Mouse (Mus musculus) heart, postnatal 25 days (tissue): ENCODE results near the gene Prdm11. TPM values are rescaled to one million over a fixed set of nuclear protein-coding genes. Genes with fewer than 3 reads are reported as not detected.
A peak's percentile ranks its signal among the peaks of the same experiment; 100 is the strongest.

ENCODE experiments used
- DNase-seq: peaks from one replicate; pipeline ENCODE4 v3.0.0; 2022; ENCODE audit warnings: low spot score
- intact Hi-C: fragments of 180-260 bp; cut with DNase I; formaldehyde crosslinking; loops from one replicate; pipeline ENCODE4 v1.15.1; 2025
- total RNA-seq, 2 experiments: library from RNA; stranded (reverse); gene quantifications; 2 replicates each; pipeline ENCODE4 v1.2.3; 2021

The Prdm11 gene
- total RNA-seq, 2 experiments from 2014 or later = 9.5 to 10.3 TPM

DNA sequence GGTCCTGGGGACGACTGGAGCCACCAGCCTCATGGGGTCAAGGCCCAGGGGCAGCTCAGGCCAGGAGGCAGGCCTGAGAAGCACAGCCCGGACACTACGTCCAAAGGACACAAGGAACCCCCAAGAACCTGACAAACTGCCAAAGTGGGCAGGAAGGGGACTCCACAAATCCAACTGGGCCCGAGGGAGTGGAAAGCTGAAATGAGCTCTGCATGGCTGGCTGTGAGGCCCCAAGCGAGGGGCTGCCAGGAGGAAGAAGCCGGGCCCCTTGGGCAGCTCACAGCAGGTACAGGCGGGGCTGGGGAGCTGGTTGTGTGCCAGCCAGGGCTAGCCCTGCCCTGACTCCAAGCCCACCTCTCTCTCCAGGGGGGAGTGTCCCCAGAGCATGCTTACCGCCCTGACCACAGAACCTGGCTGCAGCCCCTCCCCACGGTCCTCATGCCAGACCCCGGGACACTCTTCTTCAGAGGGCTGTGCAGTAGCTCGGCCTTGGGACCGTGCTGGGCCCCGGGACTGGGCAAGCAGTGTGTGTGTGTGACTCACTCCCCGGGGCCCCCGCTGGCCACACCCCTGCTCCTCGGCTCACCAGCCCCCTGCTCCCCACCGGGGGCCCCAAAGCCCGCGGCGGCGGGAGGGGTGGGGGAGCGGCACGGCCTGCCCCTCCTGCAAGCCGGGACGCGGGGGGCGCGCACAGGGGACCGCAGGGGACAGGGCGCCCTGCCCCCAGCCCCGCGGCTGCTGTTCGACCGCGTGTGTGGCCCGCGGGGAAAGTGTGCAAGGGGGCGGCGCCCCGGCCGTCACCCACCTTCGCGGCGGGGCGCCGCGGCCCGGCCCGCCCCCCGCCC lies 31.7 kb downstream of the Prdm11 start:
- intact Hi-C loops = no loop called here
- DNase-seq = no peak

- intact Hi-C loops = no loop called here
- DNase-seq = no peak
Observed at GRCm38 (mm10) chr2:93013415-93014092, 32.4 kb downstream of the Prdm11 start.

DNA sequence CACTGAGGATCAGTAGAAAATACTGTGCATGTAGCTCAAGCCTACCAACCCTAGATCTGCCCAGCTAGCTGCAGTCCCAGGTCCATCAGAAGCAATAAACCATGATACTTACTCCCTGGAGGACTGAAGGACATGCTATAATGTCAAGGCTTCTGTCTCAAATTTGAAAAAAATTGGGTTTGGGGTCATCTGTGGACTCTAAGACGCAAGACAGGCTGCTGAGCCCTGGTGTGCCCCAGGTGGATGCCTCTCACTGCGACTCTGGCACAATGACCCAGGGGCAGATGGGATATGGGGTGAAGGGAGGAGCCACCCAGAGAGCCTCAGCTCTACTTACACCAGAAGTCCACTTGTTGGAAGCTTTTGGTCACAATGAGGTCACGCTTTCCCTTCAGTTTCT lies 33.0 kb downstream of the Prdm11 start:
- intact Hi-C loops = no loop called here
- no peak for DNase-seq

DNA sequence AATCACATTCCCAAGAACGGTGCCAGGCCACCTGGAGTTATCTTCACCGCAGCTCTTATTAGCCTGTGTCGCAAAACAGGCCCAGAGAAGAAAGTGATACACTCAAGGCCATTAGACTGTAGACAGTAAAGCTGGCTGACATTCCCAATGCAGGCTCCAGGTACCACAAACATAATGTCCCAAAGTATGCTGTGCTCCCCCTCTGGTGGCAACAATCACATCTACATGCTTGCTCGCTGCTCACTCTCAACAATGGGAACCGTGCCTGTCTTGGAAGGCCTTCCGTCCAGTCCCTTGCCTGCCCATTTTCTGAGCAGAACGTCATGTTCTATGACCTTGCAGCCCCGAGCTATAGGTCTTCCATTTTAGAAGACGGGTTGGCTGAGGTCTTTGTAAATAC lies 34.0 kb downstream of the Prdm11 start:
- intact Hi-C loops = no loop called here
- no peak for DNase-seq

DNA sequence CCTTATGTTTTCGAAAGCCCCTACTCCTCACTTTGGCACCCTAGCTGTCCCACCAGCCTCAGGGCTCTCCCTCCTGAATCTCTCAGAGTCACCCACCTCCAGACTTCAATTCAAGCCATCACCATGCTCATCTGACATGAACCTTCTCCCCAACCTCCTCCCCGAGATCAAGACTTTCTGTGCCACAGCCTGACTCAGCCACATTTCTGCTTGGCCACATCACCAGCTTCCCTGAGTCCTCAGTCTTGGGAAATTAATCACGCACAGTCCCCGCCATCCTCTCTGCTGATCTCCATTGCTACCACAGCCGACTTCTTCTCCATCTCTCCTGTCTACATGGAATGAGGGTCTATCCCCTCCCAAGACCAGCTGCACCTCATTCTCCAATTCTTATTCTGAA lies 34.5 kb downstream of the Prdm11 start:
- intact Hi-C loops = no loop called here
- no peak for DNase-seq

DNA sequence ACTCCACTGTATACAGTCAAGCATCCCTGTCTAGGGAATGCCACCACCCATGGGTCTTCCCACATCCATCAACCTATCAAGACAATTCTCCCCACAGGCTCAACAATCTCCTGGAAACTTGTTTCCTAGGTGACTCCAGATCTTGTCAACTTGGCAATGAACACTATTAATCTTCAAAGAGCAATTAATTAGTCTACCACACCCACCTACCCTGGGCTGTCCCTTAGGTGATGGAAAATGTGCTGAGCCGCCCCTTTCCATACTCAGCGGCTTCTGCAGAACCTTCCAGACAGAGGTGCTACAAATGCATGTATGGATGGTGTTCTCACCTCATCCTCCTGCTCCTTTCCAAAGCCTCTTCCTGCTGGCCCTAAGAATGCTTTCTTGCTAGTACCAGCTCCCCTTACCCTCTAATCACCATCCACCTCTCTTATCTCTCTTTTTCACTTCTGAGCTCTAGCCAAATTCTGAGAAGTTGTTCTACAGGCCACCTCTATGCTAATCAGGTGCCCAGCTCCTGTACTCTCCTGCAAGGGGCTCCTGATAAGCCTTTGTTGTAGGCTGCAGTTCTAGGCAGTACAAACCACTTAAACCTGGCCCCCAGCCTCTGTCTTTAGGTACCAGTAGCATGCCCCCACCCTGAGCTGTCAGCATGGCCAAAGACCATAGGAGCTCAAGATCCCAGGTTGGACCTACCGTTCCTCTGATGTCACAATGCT lies 37.8 kb downstream of the Prdm11 start:
- no peak for DNase-seq
- intact Hi-C loops = no loop called here

DNA sequence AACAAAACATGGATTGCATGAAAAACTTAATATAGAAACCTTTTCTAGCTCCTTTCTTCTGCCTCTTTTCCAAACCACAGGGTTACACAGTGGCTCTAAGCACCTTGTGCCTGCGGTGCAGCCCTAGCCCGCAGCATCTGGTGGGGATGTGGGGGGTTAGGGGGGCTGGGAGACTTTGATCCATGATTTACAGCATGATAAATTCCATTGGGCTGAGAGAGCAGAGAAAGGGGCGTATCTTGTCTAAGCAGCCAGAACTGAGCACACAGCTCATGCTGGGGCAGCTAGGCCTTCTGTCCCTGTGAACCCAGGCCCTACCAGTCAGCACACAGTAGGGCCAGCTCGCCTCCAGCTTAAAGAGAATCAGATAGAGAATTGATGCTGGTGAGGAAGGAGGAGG lies 40.9 kb downstream of the Prdm11 start:
- intact Hi-C loops = no loop called here
- DNase-seq = no peak

DNA sequence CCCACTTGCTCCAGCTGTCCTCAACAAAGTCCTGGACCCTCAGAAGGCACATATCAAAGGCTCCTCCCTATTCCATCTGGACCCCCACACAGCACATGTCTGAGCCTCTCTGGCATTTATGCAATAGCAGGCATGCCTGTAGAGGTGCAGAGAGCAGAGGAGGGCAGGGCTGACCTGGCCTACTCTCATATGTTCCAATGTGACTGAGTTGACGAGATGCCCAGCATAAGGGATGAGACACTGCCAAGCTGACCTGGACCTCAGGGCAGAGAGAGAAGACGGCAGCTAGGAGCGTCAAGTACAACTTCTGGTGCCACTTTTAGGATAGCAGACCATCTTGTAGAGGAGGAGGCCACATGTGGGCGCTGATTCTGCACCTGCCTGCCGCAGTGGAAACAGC lies 54.0 kb downstream of the Prdm11 start:
- no peak for DNase-seq
- intact Hi-C loops = no loop called here

- DNase-seq = no peak
- intact Hi-C loops = loop anchor here (5.0 kb wide), 2 partner anchors 53 to 208 kb away; no protein-coding TSS in a partner anchor
Observed at GRCm38 (mm10) chr2:92989593-92989992, 56.4 kb downstream of the Prdm11 start.

DNA sequence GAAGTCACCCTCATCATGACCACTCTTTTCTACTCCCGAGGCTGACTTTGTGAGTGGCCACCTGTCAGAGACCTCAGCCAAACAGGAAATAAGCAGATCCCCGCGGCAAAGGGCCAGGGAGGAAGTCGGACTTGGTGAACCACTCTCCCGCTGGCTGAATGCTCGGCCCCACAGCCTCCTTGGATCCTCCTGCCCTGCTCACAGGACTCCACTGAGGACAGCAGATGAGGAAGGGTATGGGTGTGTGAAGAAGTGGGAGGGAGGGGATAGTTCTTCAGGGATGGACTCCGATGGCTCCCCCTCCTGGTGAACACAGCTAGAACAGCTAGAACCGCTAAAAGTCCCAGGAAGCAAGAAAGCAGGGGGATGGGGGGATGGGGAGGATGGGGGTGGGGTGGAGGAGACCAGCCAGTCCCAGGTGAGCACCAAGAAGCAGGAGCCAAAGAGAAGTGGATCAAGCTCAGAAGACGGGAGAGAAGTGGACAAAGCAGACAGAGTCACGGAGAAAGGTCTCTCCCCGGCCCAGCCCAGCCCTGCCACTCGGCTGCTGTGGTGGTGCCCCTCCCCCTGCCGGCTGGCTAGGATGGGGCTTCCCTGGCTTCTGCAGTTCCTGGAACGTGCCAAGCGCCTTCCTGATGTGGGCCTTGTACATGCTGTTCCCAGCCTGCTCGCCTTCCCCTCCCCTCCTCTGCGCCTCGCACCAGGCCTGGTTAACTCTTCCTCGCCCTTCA lies 57.9 kb downstream of the Prdm11 start:
- intact Hi-C loops = loop anchor here (5.0 kb wide), 2 partner anchors 54 to 209 kb away; no protein-coding TSS in a partner anchor
- peak; percentile 69 for DNase-seq

DNA sequence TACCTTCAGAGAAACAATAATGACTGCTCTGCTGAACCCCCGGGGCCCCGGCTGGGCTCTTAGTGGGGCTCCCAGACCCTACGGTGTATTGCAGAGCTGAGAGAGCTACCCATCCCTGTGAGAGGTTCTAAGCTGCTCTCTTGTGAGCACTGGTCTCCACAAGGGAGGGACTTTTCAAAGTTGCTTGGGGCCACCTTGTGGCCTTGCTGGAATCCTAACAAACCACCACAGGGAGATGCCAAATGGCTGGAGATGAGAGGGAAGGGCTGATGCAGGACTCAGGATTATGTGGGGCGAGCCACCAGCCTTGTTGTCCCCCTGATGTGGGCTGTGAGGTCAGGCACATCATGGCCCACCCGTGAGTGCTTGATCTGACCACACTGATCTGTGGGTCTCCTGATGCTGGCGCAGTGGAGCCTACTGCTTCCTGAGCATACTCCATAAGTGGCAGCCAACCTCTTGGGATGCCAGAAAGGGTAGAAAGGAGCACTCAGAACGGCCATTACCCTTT lies 58.8 kb downstream of the Prdm11 start:
- DNase-seq = no peak
- intact Hi-C loops = loop anchor here (5.0 kb wide), 2 partner anchors 55 to 210 kb away; no protein-coding TSS in a partner anchor

- intact Hi-C loops = loop anchor here (5.0 kb wide), 2 partner anchors 57 to 212 kb away; no protein-coding TSS in a partner anchor
- no peak for DNase-seq
Observed at GRCm38 (mm10) chr2:92985600-92985999, 60.4 kb downstream of the Prdm11 start.

DNA sequence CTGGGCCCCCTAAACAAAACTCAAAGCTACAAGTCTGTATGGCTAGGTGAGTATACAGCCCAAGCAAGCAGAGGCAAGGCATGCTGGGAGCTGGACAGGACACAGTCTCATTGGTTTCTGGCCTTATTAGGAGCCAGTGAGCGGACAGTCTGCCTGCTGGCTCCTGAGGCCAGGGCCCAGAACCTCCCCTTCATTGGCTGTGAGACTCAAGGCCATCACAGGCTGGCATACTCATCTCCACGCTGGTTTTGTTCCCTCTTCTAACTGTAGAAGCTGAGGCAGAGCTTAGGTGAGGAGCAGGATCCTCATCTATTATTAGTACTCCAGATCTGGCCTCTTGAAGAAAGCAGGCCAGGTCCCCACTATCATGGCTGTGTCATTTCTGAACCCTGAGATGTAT lies 60.8 kb downstream of the Prdm11 start:
- intact Hi-C loops = loop anchor here (5.0 kb wide), 2 partner anchors 57 to 212 kb away; no protein-coding TSS in a partner anchor
- DNase-seq = no peak

DNA sequence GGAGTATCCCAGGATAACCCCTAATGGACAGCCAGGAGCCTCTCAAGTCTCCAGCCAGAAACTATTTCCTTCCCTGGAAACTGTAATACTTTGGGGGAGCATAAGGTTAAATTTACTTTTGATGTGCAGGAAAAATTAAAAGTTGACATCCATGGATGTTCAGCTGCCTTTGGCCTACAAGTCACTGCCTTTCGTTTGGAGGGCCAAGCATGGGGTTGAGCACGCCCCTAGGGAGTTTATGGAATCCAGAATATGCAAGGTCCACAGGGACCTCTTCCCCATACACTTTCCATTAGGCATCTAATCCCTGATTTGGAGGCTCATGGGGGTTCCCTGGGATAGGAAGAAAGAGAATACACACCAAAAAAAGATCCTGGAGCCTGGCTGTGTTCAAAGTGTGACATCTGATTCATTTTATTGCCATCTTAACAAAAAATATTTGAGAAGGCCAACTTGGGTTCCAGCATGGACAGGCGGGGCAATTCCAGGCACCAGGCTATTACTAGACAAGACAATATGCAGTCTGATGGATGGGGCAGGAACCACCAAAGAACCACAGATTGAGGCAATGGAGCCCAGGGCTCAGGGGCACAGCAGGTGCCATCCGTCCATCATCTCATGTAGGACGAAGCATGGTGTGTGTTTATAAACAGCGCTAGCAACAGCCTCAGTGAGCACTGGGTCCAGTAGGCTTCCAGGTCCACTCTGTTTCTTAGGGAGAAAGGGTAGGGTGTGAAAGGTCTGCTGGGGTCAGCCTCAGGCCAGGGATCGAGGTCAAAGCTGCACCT lies 61.5 kb downstream of the Prdm11 start:
- DNase-seq = no peak
- intact Hi-C loops = loop anchor here (5.0 kb wide), 2 partner anchors 58 to 213 kb away; no protein-coding TSS in a partner anchor

DNA sequence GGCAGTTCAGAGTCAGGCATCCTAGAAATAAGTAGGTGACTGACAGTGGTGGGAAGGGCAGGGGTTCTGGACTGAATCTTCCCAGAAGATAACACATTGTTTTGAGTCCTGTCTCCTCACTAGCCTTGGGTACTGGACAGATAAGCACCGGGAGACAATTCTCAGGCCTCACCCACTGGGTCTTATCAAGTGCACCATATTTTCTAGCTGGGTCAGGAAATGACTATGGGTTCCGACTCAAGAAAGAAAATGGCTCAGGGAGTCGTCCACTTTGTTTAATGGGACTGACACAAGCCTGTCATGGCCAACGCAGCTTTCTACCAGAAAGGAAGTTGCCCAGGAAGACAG lies 62.7 kb downstream of the Prdm11 start:
- DNase-seq = no peak
- intact Hi-C loops = no loop called here

GRCm38 (mm10) chr2:92982591-92983272 lies 63.2 kb downstream of the Prdm11 start:
- DNase-seq = no peak
- intact Hi-C loops = no loop called here

DNA sequence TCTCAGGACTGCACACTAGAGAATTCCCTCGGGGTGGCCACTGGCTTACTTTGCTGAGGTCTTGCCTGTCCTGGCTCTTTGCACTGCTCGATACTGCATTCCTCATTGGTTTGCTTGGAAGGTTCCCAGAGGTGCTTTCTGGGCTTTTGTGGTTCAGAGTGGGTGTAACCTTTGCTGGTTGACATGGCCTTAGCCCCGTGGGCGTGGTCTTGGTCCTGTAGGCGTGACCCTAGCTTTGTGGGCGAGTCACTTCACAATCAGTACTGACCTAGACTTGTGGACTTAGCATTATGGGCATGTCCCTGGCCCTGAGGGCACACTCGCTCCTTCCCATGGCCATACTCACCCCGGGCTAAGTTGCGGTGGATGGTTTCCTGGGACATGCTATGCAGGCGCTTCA lies 65.8 kb downstream of the Prdm11 start:
- DNase-seq = no peak
- intact Hi-C loops = no loop called here

DNA sequence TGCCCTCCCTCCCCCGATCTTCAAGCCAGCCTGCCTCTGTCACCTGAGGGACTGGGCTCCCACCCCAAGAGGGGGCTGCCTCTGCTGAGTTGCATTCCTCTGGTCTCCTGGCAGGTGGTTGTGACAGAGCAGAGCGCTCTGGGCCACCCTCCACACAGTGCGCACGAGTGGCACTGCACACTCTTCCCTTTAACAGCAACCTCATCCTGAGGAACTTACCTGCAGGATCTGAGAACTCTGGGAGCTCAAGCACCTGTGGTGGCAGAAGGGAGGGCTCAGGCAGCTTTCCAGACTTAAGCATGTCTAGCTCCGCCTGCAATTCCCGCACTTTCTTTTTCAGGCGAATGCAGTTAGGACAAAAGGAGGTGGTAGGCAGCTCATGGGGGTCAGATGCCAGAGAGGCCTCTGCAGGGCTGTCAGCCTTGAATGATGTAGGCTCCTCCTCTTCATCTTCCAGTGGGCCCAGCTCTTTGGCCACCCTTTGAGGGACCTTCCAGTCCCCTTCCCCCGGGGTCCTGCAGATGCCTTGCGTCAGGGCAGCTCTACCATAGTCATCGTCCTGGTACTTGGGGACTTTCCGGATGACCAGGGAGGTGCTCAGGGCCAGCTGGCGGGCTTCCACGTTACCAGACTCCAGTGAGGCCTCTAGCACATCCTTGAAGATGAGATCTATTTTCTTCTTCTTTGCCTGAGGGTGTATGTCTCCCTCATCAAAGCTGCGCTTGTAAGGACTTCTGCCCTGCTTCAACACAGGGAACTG lies 70.8 kb downstream of the Prdm11 start:
- no peak for DNase-seq
- intact Hi-C loops = no loop called here
